Mouse (Mus musculus) testis, adult 2 months (tissue): ENCODE data around the gene Cpeb2.

Experiments used
- CTCF ChIP-seq: fragments of 200-500 bp; IDR thresholded peaks from 2 replicates; pipeline ENCODE4 v1.5.1; 2012; ENCODE audit warnings: low read depth, mild to moderate bottlenecking, inconsistent platforms, low read length, moderate library complexity; ENCODE audit not compliant: control insufficient read depth, insufficient read depth, insufficient replicate concordance
- POLR2A ChIP-seq: fragments of 200-500 bp; IDR thresholded peaks from 2 replicates; pipeline ENCODE4 v1.6.1; 2012; ENCODE audit warnings: low read depth, mild to moderate bottlenecking, inconsistent platforms, low read length, moderate library complexity; ENCODE audit not compliant: control insufficient read depth

DNA sequence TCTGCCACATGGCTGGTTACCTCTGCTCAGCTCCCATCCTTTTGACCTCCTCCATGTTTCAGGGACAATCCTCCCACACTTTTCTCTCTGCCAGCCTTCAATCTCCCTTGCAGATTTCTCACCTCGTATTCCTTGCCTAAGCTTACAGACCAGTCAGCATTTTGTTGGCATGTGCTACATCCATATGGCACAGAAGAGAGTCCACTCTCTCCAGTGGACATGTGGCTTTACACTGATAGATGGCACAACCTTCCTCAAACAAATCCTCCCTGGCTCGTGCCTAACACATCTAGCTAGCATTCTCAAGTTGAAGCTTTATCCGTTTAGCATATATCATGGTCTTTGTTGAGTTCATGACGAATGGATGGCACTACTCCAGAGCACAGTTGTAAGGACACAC lies 32.3 kb upstream of the Cpeb2 start:
- no peak for TF ChIP-seq CTCF
- no peak for TF ChIP-seq POLR2A
